Mouse (Mus musculus) ES-Bruce4 (cell line): ENCODE results near the gene Thoc6. TPM values are rescaled to one million over a fixed set of nuclear protein-coding genes. Genes with fewer than 3 reads are reported as not detected.

Source experiments
- H3K27ac ChIP-seq: 2 replicates; pipeline ENCODE4 v1.5.1; 2012; ENCODE audit warnings: low read length, inconsistent platforms; ENCODE audit not compliant: insufficient read depth
- H3K27me3 ChIP-seq: 2 replicates; pipeline ENCODE4 v1.6.1; 2012; ENCODE audit warnings: mild to moderate bottlenecking, low read length, inconsistent platforms; ENCODE audit not compliant: control insufficient read depth, poor library complexity, insufficient read depth, severe bottlenecking
- H3K36me3 ChIP-seq: 2 replicates; pipeline ENCODE4 v1.6.1; 2012; ENCODE audit warnings: inconsistent platforms, mild to moderate bottlenecking, low read length, moderate library complexity; ENCODE audit not compliant: control insufficient read depth, poor library complexity, insufficient read depth, severe bottlenecking
- H3K4me1 ChIP-seq: one replicate; pipeline ENCODE4 v1.8.1; 2011; ENCODE audit warnings: low read length; ENCODE audit not compliant: control insufficient read depth, insufficient read depth
- H3K4me3 ChIP-seq: 2 replicates; pipeline ENCODE4 v1.5.1; 2011; ENCODE audit warnings: low read depth, mild to moderate bottlenecking, low read length
- H3K9ac ChIP-seq: 2 replicates; pipeline ENCODE4 v1.6.1; 2012; ENCODE audit warnings: low read depth, mild to moderate bottlenecking, inconsistent platforms; ENCODE audit not compliant: poor library complexity, severe bottlenecking
- H3K9me3 ChIP-seq: replicated peaks from 2 replicates; pipeline ENCODE4 v1.6.1; 2012; ENCODE audit warnings: mild to moderate bottlenecking, low read length, inconsistent platforms; ENCODE audit not compliant: control insufficient read depth, poor library complexity, insufficient read depth, severe bottlenecking
- CTCF ChIP-seq: IDR thresholded peaks from one replicate; pipeline ENCODE4 v1.8.1; 2011; ENCODE audit warnings: low read depth, low read length
- EP300 ChIP-seq: IDR thresholded peaks from 2 replicates; pipeline ENCODE4 v1.6.1; 2011; ENCODE audit warnings: low read depth, low read length; ENCODE audit not compliant: insufficient read depth
- POLR2A ChIP-seq: IDR thresholded peaks from one replicate; pipeline ENCODE4 v1.8.1; 2011; ENCODE audit warnings: low read length; ENCODE audit not compliant: insufficient read depth
- polyA plus RNA-seq: library from polyadenylated mRNA; stranded (reverse); fragments of >200 nt; gene quantifications from 2 replicates; pipeline ENCODE4 v1.2.4, GENCODE M21; 2011; ENCODE audit warnings: low read depth; ENCODE audit not compliant: missing spikeins, insufficient read depth, insufficient read length

The Thoc6 gene
- polyA plus RNA-seq, 1 experiment = 57.3 TPM

GRCm38 (mm10) chr17:23675564-23676281 lies 2.0 kb upstream of the Thoc6 start:
- H3K9ac ChIP-seq = peak overlapping the region; percentile 19
- H3K4me1 ChIP-seq = peaks cover 3% of the 10 kb centered on the region
- no peaks in the 10 kb centered on the region for H3K27me3 ChIP-seq
- no peaks in the 10 kb centered on the region for H3K9me3 ChIP-seq
- H3K4me3 ChIP-seq = peak overlapping the region; percentile 70
- H3K27ac ChIP-seq = peak overlapping the region; percentile 21; the same call in 1 of the 2 replicates
- no peak for TF ChIP-seq CTCF
- TF ChIP-seq EP300 = 0 out of 2 replicates have a peak, but pooled peaks have one; percentile 3
- TF ChIP-seq POLR2A = no peak
- H3K36me3 ChIP-seq = no peaks in the 10 kb centered on the region

- Histone ChIP-seq H3K27me3 (no peaks in the 10 kb centered on the region), H3K9me3 (no peaks in the 10 kb centered on the region), H3K27ac (peak overlapping the region; percentile 21; the same call in 1 of the 2 replicates), H3K4me1 (peaks cover 5% of the 10 kb centered on the region), H3K4me3 (no peak overlapping the region), H3K36me3 (no peaks in the 10 kb centered on the region), H3K9ac (0 out of 2 replicates have a peak overlapping the region, but pooled peaks have one; percentile 15)
- TF ChIP-seq POLR2A (no peak), EP300 (no peak), CTCF (no peak)
Measured at GRCm38 (mm10) chr17:23675127-23675526, 1.4 kb upstream of the Thoc6 start.

GRCm38 (mm10) chr17:23674271-23674952 lies 730 bp upstream of the Thoc6 start:
- TF ChIP-seq EP300 (no peak), CTCF (no peak), POLR2A (no peak)
- Histone ChIP-seq H3K9me3 (no peaks in the 10 kb centered on the region), H3K27me3 (no peaks in the 10 kb centered on the region), H3K4me1 (peaks cover 5% of the 10 kb centered on the region), H3K27ac (no peak overlapping the region), H3K4me3 (peak overlapping the region; percentile 67), H3K9ac (peak overlapping the region; percentile 15), H3K36me3 (no peaks in the 10 kb centered on the region; the same call in 1 of the 2 replicates)

- no peaks in the 10 kb centered on the region for H3K27me3 ChIP-seq
- no peak overlapping the region for H3K9ac ChIP-seq
- peaks cover 5% of the 10 kb centered on the region for H3K4me1 ChIP-seq
- TF ChIP-seq POLR2A (no peak), CTCF (no peak), EP300 (no peak)
- H3K36me3 ChIP-seq = peaks cover 6% of the 10 kb centered on the region; the same call in 1 of the 2 replicates
- H3K27ac ChIP-seq = no peak overlapping the region
- no peaks in the 10 kb centered on the region for H3K9me3 ChIP-seq
- no peak overlapping the region; the same call in 1 of the 2 replicates for H3K4me3 ChIP-seq
Measured at GRCm38 (mm10) chr17:23672761-23673160, 921 bp downstream of the Thoc6 start.

GRCm38 (mm10) chr17:23671519-23671918 lies 2.2 kb downstream of the Thoc6 start:
- Histone ChIP-seq H3K9ac (no peak overlapping the region), H3K4me1 (peaks cover 5% of the 10 kb centered on the region), H3K36me3 (peaks cover 10% of the 10 kb centered on the region; the same call in 1 of the 2 replicates), H3K4me3 (no peak overlapping the region), H3K27me3 (no peaks in the 10 kb centered on the region), H3K9me3 (no peaks in the 10 kb centered on the region), H3K27ac (no peak overlapping the region; the same call in 1 of the 2 replicates)
- no peak for TF ChIP-seq POLR2A
- no peak for TF ChIP-seq CTCF
- TF ChIP-seq EP300 = no peak

- no peak overlapping the region for H3K9ac ChIP-seq
- H3K27me3 ChIP-seq = no peaks in the 10 kb centered on the region
- H3K36me3 ChIP-seq = peaks cover 10% of the 10 kb centered on the region; the same call in 1 of the 2 replicates
- no peak overlapping the region for H3K4me3 ChIP-seq
- TF ChIP-seq POLR2A = no peak
- peak; percentile 22 for TF ChIP-seq CTCF
- peak overlapping the region; percentile 62 for H3K27ac ChIP-seq
- no peaks in the 10 kb centered on the region for H3K9me3 ChIP-seq
- H3K4me1 ChIP-seq = peaks cover 5% of the 10 kb centered on the region
Measured at GRCm38 (mm10) chr17:23670516-23671074, 3.1 kb downstream of the Thoc6 start.
